Mouse (Mus musculus) heart, adult 2 months (tissue): ENCODE measurements around the gene Cyp1a2. TPM values are rescaled to one million over a fixed set of nuclear protein-coding genes. Genes with fewer than 3 reads are reported as not detected.

ENCODE experiments used
- DNase-seq, 2 experiments: peaks; one replicate each; pipeline ENCODE4 v3.0.0; 2021
- H3K27ac ChIP-seq: fragments of 200-600 bp; 2 replicates; pipeline ENCODE4 v1.8.1; 2022
- H3K27me3 ChIP-seq: fragments of 200-500 bp; 2 replicates; pipeline ENCODE4 v1.6.1; 2012; ENCODE audit warnings: mild to moderate bottlenecking, low read length, inconsistent platforms, mixed read lengths; ENCODE audit not compliant: control insufficient read depth, insufficient read depth
- H3K36me3 ChIP-seq: fragments of 200-500 bp; 2 replicates; pipeline ENCODE4 v1.6.1; 2012; ENCODE audit warnings: low read length, inconsistent platforms; ENCODE audit not compliant: control insufficient read depth, insufficient read depth
- H3K4me1 ChIP-seq: fragments of 200-500 bp; 2 replicates; pipeline ENCODE4 v1.6.1; 2011; ENCODE audit warnings: low read length; ENCODE audit not compliant: control insufficient read depth, insufficient read depth
- H3K4me3 ChIP-seq: fragments of 200-600 bp; 2 replicates; pipeline ENCODE4 v1.8.1; 2022
- H3K79me2 ChIP-seq: fragments of 200-500 bp; replicated peaks from 2 replicates; pipeline ENCODE4 v1.6.1; 2012; ENCODE audit warnings: mild to moderate bottlenecking, inconsistent platforms, low read length, moderate library complexity, mixed read lengths; ENCODE audit not compliant: control insufficient read depth, insufficient read depth
- H3K9ac ChIP-seq: fragments of 200-500 bp; 2 replicates; pipeline ENCODE4 v1.6.1; 2012; ENCODE audit warnings: low read depth, mild to moderate bottlenecking, control low read depth, inconsistent platforms, low read length, mixed read lengths
- CTCF ChIP-seq: fragments of 200-600 bp; IDR thresholded peaks from 2 replicates; pipeline ENCODE4 v1.8.1; 2022; ENCODE audit warnings: antibody characterized with exemption, mild to moderate bottlenecking, moderate library complexity
- EP300 ChIP-seq: fragments of 200-500 bp; IDR thresholded peaks from 2 replicates; pipeline ENCODE4 v1.6.1; 2011; ENCODE audit warnings: low read depth, low read length, control low read depth; ENCODE audit not compliant: insufficient read depth
- POLR2A ChIP-seq: fragments of 200-500 bp; IDR thresholded peaks from 2 replicates; pipeline ENCODE4 v1.6.1; 2011; ENCODE audit warnings: mild to moderate bottlenecking, low read depth, low read length, control low read depth; ENCODE audit not compliant: insufficient read depth
- WGBS: fragments of 180-500 bp; shearing (Covaris S2); methylation state at CpG from one replicate; pipeline ENCODE4 v1.1.7; 2018; 5-methylcytosine and 5-hydroxymethylcytosine counted together
- intact Hi-C: fragments of 180-260 bp; cut with DNase I; formaldehyde crosslinking; loops from one replicate; pipeline ENCODE4 v1.15.1; 2025
- polyA plus RNA-seq: library from polyadenylated mRNA; depleted of rRNA; stranded (reverse); fragments of >200 nt; gene quantifications from 2 replicates; pipeline ENCODE4 v1.2.3, GENCODE M21; 2012
- total RNA-seq, 2 experiments: library from RNA; stranded (reverse); gene quantifications; 2 replicates each; pipeline ENCODE4 v1.2.3; 2021

Cyp1a2 gene
- total and polyA plus RNA-seq, 3 experiments, result not detected

- Histone ChIP-seq H3K4me3 (no peak within 1 kb of the TSS), H3K4me1 (no peaks in the 10 kb centered on the region), H3K79me2 (no peaks in the 10 kb centered on the region), H3K36me3 (no peaks in the 10 kb centered on the region), H3K9ac (no peak within 1 kb of the TSS), H3K27ac (no peak within 1 kb of the TSS), H3K27me3 (no peaks in the 10 kb centered on the region)
- intact Hi-C loops, result no loop called here
- no peak for DNase-seq
- WGBS, result 77% methylated on average over 2 of the region's 2 CpGs
- TF ChIP-seq POLR2A (no peak), EP300 (no peak), CTCF (no peak)
Observed at GRCm38 (mm10) chr9:57687751-57688150, 4.2 kb upstream of the Cyp1a2 start, which contains the start of gene Cyp1a1. TSS of gene Cyp1a1 (plus strand) at chr9:57687928.

GRCm38 (mm10) chr9:57686011-57686410 is 2.5 kb upstream of the Cyp1a2 start:
- H3K27me3 ChIP-seq, result no peaks in the 10 kb centered on the region
- no peak for DNase-seq
- no peak overlapping the region for H3K4me3 ChIP-seq
- no peak overlapping the region for H3K27ac ChIP-seq
- WGBS, result 85% methylated on average over 5 of the region's 5 CpGs
- H3K36me3 ChIP-seq, result no peaks in the 10 kb centered on the region
- TF ChIP-seq EP300 (no peak), POLR2A (no peak), CTCF (no peak)
- H3K4me1 ChIP-seq, result no peaks in the 10 kb centered on the region
- no peaks in the 10 kb centered on the region for H3K79me2 ChIP-seq
- H3K9ac ChIP-seq, result no peak overlapping the region
- intact Hi-C loops, result no loop called here

GRCm38 (mm10) chr9:57681411-57681810 is 2.1 kb downstream of the Cyp1a2 start:
- TF ChIP-seq CTCF, result no peak
- TF ChIP-seq POLR2A, result no peak
- no peak for TF ChIP-seq EP300
- no peaks in the 10 kb centered on the region for H3K4me1 ChIP-seq
- no peaks in the 10 kb centered on the region for H3K27me3 ChIP-seq
- H3K36me3 ChIP-seq, result no peaks in the 10 kb centered on the region
- WGBS, result 77% methylated on average over 10 of the region's 10 CpGs
- H3K9ac ChIP-seq, result no peak overlapping the region
- H3K27ac ChIP-seq, result no peak overlapping the region
- no peak overlapping the region for H3K4me3 ChIP-seq
- intact Hi-C loops, result no loop called here
- no peaks in the 10 kb centered on the region for H3K79me2 ChIP-seq
- no peak for DNase-seq

GRCm38 (mm10) chr9:57671500-57671899 is 12.0 kb downstream of the Cyp1a2 start:
- DNase-seq, result no peak
- H3K36me3 ChIP-seq, result no peaks in the 10 kb centered on the region
- H3K4me3 ChIP-seq, result no peak overlapping the region
- H3K27me3 ChIP-seq, result no peaks in the 10 kb centered on the region
- TF ChIP-seq CTCF (no peak), EP300 (no peak), POLR2A (no peak)
- H3K79me2 ChIP-seq, result no peaks in the 10 kb centered on the region
- H3K27ac ChIP-seq, result no peak overlapping the region
- peaks cover 10% of the 10 kb centered on the region for H3K4me1 ChIP-seq
- H3K9ac ChIP-seq, result no peak overlapping the region
- intact Hi-C loops, result no loop called here
- WGBS, result 85% methylated on average over 5 of the region's 5 CpGs

- TF ChIP-seq CTCF (no peak), EP300 (no peak), POLR2A (no peak)
- no peak for DNase-seq
- peaks cover 10% of the 10 kb centered on the region for H3K4me1 ChIP-seq
- H3K79me2 ChIP-seq, result no peaks in the 10 kb centered on the region
- H3K9ac ChIP-seq, result no peak overlapping the region
- no peak overlapping the region for H3K27ac ChIP-seq
- H3K4me3 ChIP-seq, result no peak overlapping the region
- intact Hi-C loops, result no loop called here
- no peaks in the 10 kb centered on the region for H3K36me3 ChIP-seq
- WGBS, result 84% methylated on average over 4 of the region's 4 CpGs
- H3K27me3 ChIP-seq, result no peaks in the 10 kb centered on the region
Observed at GRCm38 (mm10) chr9:57671037-57671436, 12.5 kb downstream of the Cyp1a2 start.

GRCm38 (mm10) chr9:57669566-57669965 is 13.9 kb downstream of the Cyp1a2 start:
- Histone ChIP-seq H3K27me3 (no peaks in the 10 kb centered on the region), H3K4me3 (no peak overlapping the region), H3K36me3 (no peaks in the 10 kb centered on the region), H3K27ac (no peak overlapping the region), H3K4me1 (peaks cover 10% of the 10 kb centered on the region), H3K79me2 (no peaks in the 10 kb centered on the region), H3K9ac (no peak overlapping the region)
- intact Hi-C loops, result loop anchor here (5.0 kb wide), 1 partner anchor 38 kb away; the partner anchor contains the start of gene Edc3
- DNase-seq, result no peak
- WGBS, result 87% methylated on average over 3 of the region's 3 CpGs
- TF ChIP-seq EP300, result no peak
